Mouse (Mus musculus): Measurements from ENCODE around the gene Orai1.
A peak's percentile ranks its signal among the peaks of the same experiment; 100 is the strongest.
"Not testable (repeated sequence)": the region's sequence is repeated elsewhere in the genome, so short reads cannot be mapped to it uniquely, and the experiment has no call there.

The Orai1 gene

GRCm38 (mm10) chr5:123031312-123031711 is 16.4 kb downstream of the Orai1 start:
- no peak for DNase-seq (ENCODE audit: low read depth, low spot score)

- no peak for DNase-seq (ENCODE audit: low read depth, low spot score)
Observed at GRCm38 (mm10) chr5:123033646-123034160, 18.8 kb downstream of the Orai1 start.

GRCm38 (mm10) chr5:123035089-123035488 is 20.2 kb downstream of the Orai1 start:
- no peak for DNase-seq (ENCODE audit: low read depth, low spot score)

DNA sequence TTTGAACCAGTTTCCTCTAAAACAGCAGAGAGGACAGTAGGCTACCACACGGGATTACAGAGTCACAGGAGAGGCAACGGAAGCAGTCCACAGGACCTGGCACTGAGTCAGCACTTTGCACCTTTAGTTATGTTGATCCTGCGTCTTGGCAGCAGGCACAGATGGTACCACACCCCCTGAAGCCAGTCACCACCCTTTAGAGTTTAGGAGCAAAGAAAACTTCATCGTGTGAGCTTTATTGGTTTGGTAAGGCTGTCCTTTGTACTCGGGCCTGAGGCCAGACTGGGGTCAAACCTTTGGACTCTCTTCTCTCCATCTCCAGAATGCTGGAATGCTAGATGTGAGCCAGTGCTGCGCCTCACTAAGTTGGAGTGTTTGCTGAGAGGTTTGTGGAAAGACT is 20.7 kb downstream of the Orai1 start:
- DNase-seq (ENCODE audit: low read depth, low spot score): no peak

DNA sequence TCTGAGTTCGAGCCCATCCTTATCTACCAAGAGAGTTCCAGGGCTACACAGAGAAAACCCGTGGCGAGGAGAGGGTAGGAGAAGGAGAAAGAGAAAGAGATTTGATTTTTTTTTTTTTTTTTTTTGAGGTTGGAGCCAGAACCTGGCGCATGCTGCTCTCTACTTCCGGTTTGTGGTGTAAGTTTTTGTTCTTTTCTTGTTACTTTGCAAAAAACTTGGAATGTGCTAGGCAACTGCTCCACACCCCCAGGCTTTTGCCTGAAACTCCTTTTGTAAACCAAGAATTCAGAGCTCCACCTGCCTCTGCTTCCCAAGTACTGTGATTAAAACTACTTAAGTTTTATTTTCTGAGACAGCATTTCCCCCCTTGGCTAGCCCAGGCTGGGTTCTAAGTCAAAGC is 23.2 kb downstream of the Orai1 start:
- DNase-seq (ENCODE audit: low read depth, low spot score): peak; percentile 57

DNA sequence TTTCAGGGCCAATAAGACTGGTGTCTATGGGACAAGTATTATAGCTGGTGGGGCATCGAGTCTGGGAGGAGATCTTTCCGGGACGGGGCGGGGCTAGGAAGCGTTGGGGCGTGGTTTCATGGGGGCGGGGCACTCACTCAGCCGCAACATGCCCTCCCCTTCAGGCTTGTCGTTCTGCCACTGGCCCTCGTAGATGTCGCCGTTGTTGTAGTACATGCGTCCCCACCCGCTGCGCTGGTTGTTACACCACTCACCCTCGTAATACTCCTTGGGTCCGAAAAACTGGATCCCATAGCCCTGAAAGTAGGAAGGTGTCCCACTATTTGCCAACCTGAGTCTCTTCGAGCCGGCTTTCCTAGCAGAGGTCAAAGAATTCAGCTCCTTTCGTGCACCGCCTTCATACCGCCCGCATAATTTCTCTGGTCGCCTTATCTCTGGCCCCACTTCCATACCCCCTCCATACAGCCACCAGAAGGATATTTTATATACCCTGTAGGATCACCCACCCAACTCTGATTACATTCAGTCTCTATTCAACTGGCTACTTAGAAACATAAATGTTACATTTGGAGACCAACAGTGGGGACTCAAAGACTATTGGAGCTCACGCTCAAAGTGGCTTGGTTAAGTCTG is 24.4 kb downstream of the Orai1 start:
- peak; percentile 87 for DNase-seq (ENCODE audit: low read depth, low spot score)

- no peak for DNase-seq (ENCODE audit: low read depth, low spot score)
Observed at GRCm38 (mm10) chr5:123040796-123041195, 25.9 kb downstream of the Orai1 start.

DNA sequence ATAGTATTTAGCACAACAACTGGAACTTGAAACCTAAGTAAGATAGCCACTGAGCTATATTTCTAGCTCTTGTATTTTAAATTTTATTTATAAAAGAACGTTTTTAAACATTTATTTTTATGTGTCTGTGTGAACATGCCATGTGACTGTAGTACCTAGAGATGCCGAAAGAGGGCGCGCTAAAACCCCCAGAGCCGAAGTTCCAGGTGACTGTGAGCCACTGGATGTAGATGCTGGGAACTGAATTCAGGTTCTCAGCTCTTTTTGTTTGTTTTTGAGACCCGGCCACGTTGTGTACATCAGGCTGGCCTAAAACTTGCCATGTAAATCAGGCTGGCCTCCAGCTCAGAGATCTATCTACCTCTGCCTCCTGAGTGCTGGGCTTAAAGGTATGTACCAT is 29.0 kb downstream of the Orai1 start:
- DNase-seq (ENCODE audit: low read depth, low spot score): peak; percentile 58

DNA sequence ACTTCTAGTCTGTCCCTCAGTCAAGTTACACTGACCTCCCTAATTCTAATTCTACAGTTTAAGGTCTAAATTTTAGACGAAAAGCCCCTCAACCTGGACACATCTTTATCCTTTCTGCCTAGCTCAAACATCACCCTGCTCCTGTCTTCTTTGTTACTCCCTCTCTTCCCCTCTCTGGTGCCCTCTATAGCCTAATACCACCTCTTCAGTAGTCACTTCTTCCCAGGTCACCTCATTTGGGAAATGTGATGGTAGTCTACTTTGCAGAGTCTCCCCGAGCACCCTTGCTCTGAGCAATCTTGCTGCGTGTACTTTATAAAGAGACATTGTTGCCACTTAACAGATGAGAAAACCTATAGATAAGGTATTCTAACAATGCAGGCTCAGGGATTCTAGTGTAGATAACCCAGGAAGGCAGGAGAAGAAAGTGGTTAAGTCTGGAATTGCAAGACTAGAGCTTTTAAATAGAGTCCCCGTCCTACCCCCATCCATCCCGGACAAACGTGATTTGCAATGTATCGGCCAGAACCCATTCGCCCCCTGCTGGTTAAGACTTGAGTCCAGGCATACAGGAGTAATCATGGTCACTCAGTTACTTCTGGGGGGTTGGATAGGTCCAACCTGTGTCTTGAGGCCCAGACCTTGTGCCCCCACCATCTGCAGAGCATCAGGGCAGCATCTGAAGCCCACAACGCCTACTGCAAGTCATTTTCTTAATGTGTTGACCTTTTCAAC is 30.9 kb downstream of the Orai1 start:
- DNase-seq (ENCODE audit: low read depth, low spot score): peak; percentile 64

- no peak for DNase-seq (ENCODE audit: low read depth, low spot score)
Observed at GRCm38 (mm10) chr5:123046916-123047315, 32.0 kb downstream of the Orai1 start, which contains the start of gene Morn3. Morn3 (minus strand) TSS chr5:123047016.

GRCm38 (mm10) chr5:123049271-123049670 is 34.4 kb downstream of the Orai1 start:
- peak; percentile 81 for DNase-seq (ENCODE audit: low read depth, low spot score)

GRCm38 (mm10) chr5:123050918-123051317 is 36.0 kb downstream of the Orai1 start:
- DNase-seq (ENCODE audit: low read depth, low spot score): no peak

- DNase-seq (ENCODE audit: low read depth, low spot score): no peak
Observed at GRCm38 (mm10) chr5:123051736-123052135, 36.9 kb downstream of the Orai1 start.

DNA sequence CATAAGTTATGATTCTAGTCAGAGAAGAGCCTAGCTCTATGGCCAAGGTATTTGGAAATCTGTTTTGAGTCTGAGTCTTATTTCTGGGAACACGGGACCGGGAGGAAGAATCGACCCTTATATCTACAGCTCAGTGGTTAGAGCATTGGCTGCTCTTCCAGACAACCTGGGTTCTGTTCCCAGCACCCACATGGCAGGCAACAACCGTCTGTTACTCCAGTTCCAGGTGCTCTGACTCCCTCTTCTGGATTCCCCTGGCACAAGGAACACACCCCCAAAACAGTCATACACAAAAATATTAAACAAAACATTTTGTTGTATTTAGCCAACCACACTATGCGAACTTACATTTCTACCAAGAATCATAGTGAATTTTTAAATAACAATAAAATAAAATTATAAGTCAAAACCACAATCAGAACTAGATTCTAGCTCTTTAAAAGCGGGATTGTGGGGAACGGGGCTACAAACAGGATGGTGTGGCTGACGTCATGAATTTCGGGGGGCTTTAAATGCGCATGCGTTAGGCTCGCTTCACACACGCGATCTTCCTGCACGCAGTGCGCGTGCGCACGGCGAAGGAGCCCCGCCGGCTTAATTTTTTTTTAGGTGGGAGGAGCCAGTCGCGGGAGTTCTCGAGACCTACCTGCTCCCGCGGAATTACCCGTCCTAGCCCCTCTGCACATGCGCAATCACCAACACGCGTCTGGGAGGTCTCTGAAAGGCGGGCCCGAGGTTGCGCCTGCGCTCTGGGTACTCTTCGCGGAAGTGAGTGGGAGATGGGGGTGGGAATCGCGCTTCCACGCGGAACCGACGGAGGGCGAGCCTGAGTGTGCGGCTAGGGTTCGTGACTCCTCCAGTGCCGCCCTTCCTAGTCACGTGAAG is 42.7 kb downstream of the Orai1 start:
- DNase-seq (ENCODE audit: low read depth, low spot score): peak; percentile 100

- DNase-seq (ENCODE audit: low read depth, low spot score): peak; percentile 51
Observed at GRCm38 (mm10) chr5:123058251-123059102, 43.6 kb downstream of the Orai1 start.

DNA sequence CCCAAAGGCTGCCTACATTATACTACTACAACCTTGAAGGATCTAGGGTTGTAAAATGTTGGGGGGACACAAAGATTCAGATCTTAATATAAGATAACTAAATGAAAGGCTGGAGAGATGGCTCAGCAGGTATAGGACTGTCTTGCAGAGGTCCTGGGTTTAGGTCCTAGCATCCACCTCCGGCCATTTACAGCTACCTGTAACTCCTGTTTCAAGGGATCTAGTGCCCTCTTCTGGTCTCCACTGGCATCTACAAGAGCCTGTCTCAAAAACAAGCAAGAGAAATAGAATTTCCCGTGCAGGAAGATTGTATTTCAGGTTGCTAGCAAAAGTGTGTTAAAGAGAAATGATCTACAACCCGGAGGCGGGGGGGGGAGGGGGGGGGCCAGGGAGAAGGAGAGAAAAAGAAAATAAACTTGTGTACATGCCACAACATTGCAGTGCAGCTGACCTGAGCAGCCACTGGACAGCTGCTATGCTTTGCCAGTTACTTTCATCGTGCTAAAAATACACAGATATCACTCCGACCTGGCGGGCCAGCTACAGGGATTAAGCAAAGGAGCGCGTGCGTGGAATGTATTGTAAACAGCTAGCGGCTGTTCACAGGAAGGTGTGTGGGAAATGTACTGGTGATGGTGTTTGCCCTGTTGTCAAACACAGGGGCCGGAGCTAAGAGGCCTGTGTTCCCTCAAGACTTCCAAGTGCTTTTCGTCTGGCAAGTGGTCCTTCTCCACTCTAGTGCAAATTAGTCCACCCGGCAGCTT is 45.1 kb downstream of the Orai1 start:
- DNase-seq (ENCODE audit: low read depth, low spot score): peak; percentile 72

DNA sequence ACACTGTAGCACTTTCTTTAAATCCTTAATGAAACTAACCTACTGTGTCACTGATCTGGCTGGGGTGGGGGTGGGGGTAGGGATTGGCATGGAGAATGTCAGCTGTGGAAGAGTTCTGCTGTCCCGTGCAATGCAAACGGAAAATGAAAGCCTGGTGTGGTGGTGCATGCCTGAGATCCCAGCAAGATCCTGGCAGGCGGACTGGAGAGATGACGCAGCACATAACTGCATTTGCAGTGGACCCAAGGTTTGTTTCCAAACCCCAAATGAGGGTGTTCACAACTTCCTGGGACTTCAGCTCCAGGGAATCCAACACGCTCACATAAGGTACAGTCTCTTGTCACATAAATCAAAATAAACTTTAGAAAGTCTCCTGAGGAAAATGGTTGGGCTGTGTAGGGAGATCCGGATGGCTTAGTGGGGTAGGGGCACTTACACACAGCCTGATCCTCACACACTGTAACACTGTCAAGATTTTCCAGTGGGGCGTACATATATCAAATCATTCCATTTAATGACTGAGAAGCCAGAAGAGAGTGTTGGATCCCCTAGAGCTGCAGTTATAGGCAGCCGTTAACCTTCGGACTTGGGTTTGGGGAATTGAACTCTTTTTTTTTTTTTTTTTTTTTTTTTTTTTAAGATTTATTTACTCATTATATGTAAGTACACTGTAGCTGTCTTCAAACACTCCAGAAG is 46.0 kb downstream of the Orai1 start:
- no peak for DNase-seq (ENCODE audit: low read depth, low spot score)

GRCm38 (mm10) chr5:123061402-123061749 is 46.5 kb downstream of the Orai1 start:
- DNase-seq (ENCODE audit: low read depth, low spot score): not testable (repeated sequence)

- no peak for DNase-seq (ENCODE audit: low read depth, low spot score)
Observed at GRCm38 (mm10) chr5:123063141-123063540, 48.3 kb downstream of the Orai1 start.

DNA sequence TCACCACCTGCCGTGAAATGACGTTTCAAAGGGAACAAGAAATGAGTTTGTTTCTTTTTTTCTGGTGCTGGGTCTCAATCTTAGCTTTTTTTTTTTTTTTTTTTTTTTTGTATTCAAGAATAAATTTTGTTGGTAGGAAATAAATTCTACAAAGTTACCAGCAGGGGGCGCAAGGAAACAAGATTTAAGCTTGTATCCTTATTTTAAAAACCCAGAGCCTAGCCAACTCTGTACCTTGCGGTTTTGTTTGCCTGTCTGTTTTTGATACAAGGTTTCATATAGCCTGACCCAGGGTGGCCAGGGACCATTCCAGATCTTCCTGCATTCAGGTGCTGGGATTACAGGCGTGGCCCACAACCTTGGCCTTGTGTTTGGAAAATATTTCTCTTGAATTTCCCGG is 49.3 kb downstream of the Orai1 start:
- DNase-seq (ENCODE audit: low read depth, low spot score): peak; percentile 86
